Mouse (Mus musculus): Measurements from ENCODE around the gene Stmnd1.
"Not testable (repeated sequence)": the region's sequence is repeated elsewhere in the genome, so short reads cannot be mapped to it uniquely, and the experiment has no call there.

Gene Stmnd1

DNA sequence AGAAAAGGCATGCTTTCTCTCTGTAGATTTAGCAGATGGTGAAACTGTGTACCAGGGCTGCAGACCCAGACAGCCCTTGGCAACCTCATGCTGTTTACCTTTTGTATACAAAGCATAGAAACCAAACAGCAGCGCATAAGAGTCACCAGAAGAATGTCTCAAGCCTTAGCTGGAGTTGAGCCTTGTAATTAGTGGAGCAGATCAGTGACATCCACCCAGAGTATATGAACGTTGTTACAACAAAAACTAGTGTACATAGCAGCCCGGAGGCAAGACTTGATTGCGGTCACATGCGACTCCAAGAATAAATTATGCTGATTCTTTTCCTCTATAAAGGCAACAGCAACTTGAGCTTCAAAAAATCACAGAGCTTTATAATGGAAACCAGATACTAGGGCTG, 14.9 kb downstream of the Stmnd1 start:
- no peak for DNase-seq (ENCODE audit: low read depth in 1 of 2, low spot score in 2 of 2)

DNA sequence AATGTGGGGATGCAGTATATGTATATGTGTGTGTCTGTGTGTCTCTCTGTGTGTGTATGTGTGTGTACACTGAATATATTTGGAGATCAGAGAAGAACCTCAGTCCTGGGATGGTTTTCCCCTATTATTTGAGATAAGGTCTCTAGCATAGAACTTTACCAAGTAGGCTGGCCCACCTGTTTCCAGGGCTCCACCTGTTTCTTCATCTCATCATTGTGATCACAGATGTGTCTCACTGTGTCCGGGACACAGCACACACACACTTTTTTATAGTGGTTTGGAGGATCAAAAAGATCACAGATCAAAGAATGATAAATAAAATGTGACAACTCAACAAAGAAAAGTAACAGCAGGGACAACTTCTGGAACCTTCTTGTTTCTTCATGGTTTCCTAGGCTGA, 17.0 kb downstream of the Stmnd1 start:
- DNase-seq (ENCODE audit: low read depth in 1 of 2, low spot score in 2 of 2), result no peak

- DNase-seq (ENCODE audit: low read depth in 1 of 2, low spot score in 2 of 2), result no peak
Observed at GRCm38 (mm10) chr13:46294365-46294764, 20.8 kb downstream of the Stmnd1 start.

- no peak for DNase-seq (ENCODE audit: low read depth in 1 of 2, low spot score in 2 of 2)
Observed at GRCm38 (mm10) chr13:46297701-46298100, 24.2 kb downstream of the Stmnd1 start.

DNA sequence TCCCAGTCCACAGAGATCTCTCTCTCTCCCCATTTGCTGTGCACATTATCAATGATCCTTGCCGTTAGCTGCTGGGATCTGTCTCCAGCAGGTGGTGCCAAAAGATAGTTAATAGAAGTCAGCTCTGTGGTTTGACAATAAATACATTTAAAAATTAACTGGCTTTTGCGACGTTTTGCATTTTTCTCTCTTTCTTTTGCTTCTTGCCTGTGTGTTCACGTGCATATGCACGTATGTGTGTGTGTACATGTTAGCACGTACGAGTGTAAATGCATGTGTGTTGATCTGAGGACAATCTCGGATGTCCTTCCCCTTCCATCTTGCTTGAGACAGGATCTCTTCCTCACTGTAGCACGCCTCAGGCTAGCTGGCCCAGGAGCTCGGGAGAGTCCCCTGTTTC, 37.3 kb downstream of the Stmnd1 start:
- DNase-seq (ENCODE audit: low read depth in 1 of 2, low spot score in 2 of 2), result no peak

DNA sequence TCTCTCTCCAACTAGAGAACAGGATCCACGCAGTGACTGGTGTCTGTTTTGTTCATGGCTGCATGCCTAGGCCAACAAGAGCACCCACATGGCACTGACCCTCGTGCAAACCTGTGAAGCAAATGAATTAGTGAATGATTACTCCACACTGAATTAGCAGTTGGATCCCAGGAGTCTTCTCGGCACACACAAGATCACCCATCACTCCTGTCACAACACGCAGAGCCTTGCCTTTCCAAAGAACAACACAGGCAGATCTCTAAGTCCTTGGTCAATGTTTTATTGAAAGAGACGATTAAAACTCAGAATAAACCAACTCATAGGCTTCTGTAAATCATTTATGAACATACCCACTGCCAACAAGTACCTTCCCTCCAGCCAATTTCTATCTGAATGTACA, 39.7 kb downstream of the Stmnd1 start:
- no peak for DNase-seq (ENCODE audit: low read depth in 1 of 2, low spot score in 2 of 2)

- no peak for DNase-seq (ENCODE audit: low read depth in 1 of 2, low spot score in 2 of 2)
Observed at GRCm38 (mm10) chr13:46315165-46315564, 41.6 kb downstream of the Stmnd1 start.

DNA sequence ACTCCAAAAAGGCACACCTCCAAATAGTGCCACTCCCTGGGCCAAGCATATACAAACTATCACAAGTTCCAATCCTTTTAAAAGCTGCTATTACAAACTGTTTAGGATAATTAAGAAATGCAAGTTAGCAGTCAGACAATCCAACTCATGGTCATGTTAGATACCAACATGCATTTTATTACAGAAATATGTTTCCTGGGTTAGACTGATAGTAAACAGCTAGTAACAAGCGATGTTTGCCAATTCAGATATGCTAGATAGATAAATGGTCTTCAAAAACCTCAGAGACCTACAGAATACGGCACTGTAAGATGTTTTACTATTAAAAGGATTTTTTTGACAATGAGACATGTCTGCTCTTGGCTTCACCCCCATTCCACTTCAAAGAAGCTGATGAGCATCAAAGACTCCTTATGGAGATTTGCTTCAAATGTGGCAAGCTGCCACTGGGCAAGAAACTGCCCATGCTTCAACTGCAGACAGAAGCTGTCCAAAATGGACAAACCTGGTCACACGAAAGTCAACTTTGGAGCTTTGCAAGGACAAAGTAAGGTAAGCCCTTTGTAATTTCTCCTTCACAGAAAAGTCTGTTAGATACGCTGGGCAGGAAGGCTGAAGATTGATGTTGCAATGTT, 52.9 kb downstream of the Stmnd1 start:
- no peak for DNase-seq (ENCODE audit: low read depth in 1 of 2, low spot score in 2 of 2)

DNA sequence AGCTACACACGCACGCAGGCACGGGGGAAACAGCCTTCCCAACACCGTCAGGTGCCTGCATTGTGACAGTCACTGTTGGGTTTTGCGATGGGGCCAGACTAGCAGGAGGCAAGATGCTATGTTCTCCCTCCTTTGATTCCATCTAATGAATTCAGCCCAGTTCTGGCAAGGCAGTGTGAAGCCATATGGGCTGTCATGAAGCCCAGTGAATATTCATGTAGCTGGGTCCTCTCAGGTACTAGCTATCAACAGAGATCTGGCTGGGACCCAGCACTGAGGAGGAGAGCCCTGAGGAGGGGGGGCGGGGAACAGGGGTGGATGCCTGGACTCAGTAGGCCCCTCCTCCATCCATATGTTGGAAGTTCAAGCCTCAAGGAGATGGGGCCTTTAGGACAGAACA, 61.5 kb downstream of the Stmnd1 start:
- no peak for DNase-seq (ENCODE audit: low read depth in 1 of 2, low spot score in 2 of 2)

DNA sequence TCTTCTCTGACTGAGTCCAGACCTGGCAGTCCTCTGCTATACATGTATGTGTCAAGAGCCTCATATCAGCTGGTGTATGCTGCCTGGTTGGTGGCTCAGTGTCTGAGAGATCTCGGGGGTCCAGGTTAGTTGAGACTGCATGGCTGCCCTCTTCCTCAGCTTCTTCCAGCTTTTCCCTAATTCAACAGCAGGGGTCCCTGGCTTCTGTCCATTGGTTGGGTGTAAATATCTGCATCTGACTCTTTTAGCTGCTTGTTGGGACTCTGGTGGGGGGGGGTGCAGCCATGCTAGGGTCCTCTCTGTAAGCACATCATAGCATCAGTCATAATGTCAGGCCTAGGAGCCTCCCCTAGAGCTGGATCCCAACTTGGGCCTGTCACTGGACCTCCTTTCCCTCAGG, 62.8 kb downstream of the Stmnd1 start:
- DNase-seq (ENCODE audit: low read depth in 1 of 2, low spot score in 2 of 2), result not testable (repeated sequence)

GRCm38 (mm10) chr13:46337791-46338190, 64.3 kb downstream of the Stmnd1 start:
- DNase-seq (ENCODE audit: low read depth in 1 of 2, low spot score in 2 of 2), result no peak

DNA sequence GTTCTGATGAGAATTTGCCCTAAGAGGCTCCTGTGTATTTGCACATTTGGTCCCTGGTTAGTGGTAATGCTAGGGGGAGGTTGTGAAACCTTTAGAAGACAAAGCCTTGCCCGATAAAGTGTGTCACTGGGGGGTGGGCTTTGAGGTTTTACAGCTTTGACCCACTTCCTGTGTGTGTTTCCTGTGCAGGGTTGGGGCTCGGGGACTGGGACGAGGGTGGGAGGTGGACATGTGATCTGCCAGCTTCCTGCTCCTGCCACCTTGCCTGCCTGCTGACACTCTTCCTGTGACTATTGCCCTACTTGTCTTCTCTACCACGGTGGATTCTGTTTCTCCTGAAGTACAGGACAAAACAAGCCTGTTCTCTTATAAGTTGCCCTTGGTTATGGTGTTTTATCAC, 66.4 kb downstream of the Stmnd1 start:
- DNase-seq (ENCODE audit: low read depth in 1 of 2, low spot score in 2 of 2), result peak in 1 of 2 experiments; percentile 3

- no peak for DNase-seq (ENCODE audit: low read depth in 1 of 2, low spot score in 2 of 2)
Observed at GRCm38 (mm10) chr13:46340583-46340982, 67.1 kb downstream of the Stmnd1 start.

DNA sequence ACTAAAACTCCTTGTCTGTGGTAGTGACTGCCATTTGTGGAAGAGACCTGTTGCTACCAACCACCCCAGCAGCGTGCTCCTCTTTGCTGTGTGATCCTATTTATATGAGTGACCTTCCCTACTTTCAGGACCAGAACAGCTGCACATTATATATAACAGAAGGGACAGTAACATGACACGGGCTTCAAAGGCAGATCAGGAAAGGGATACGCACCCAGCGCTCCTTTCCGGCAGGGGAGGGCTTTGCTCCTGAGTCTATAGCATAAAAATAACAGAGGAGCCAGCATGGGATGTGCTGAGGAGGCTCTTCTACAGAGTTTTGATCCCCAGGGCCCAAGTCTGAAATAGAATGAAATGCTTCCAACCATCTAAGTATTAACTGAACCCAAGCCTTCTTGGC, 67.9 kb downstream of the Stmnd1 start:
- no peak for DNase-seq (ENCODE audit: low read depth in 1 of 2, low spot score in 2 of 2)

GRCm38 (mm10) chr13:46343226-46343625, 69.7 kb downstream of the Stmnd1 start:
- DNase-seq (ENCODE audit: low read depth in 1 of 2, low spot score in 2 of 2), result no peak

- no peak for DNase-seq (ENCODE audit: low read depth in 1 of 2, low spot score in 2 of 2)
Observed at GRCm38 (mm10) chr13:46346830-46347512, 73.5 kb downstream of the Stmnd1 start.

DNA sequence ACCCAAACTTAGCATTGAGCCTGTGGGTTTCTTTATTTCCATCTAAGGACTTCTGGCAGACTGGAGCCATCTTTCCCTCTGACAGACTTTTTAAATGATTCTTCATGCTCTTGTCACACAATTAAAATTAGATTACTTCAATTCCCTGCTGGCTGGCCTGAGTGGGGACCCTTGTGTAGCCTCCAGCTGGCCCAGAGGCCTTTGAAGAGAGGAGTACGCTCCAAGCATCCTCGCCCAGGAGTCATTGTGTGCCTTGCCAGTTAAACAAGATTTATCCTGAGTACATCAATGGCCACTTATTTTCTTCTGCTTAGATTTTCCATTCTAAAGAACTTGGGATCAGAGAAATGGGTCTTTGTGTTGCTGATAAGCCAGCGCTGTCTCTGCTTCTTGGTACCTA, 76.1 kb downstream of the Stmnd1 start:
- no peak for DNase-seq (ENCODE audit: low read depth in 1 of 2, low spot score in 2 of 2)
